Mouse (Mus musculus) urinary bladder, postnatal 36 days (tissue): ENCODE measurements around the gene Kdm5a.

Experiments
- DNase-seq, 2 experiments: peaks; one replicate each; pipeline ENCODE4 v3.0.0; 2022; ENCODE audit warnings: low spot score in 2 of 2, mixed read lengths in 1 of 2

Kdm5a gene

DNA sequence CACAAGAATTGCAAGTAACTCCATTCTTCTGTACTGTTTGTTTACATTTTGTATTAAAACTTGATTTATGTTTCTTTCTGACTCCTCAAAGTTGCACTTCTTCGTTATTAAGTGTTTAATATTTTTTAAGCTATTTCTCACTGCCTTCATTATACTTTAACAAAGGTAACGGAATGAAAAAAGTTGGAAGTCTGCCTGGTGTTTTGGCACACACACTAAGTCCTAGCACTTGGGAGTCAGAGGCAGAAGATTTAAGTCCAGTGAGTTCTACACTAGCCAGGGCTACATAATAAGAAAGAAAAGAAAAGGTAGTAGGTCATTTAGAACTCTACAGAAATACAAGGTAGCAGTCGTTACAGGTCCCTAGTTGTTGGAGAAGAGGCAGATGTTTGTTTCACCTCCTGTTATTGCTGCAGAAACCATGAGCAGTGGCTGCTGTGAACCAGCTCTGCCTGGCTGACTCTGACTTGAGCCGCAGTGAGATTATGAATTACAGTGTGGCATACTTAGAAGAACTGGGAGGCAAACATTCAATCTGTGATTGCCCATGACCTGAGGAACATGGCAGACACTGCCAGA is 78.3 kb downstream of the Kdm5a start:
- DNase-seq, result no peak

- DNase-seq, result no peak
Observed at GRCm38 (mm10) chr6:120443363-120444355, 79.7 kb downstream of the Kdm5a start.

- DNase-seq, result no peak
Observed at GRCm38 (mm10) chr6:120450208-120450607, 86.3 kb downstream of the Kdm5a start.

GRCm38 (mm10) chr6:120452384-120453102 is 88.6 kb downstream of the Kdm5a start:
- DNase-seq, result no peak

GRCm38 (mm10) chr6:120453103-120453445 is 89.2 kb downstream of the Kdm5a start:
- no peak for DNase-seq

DNA sequence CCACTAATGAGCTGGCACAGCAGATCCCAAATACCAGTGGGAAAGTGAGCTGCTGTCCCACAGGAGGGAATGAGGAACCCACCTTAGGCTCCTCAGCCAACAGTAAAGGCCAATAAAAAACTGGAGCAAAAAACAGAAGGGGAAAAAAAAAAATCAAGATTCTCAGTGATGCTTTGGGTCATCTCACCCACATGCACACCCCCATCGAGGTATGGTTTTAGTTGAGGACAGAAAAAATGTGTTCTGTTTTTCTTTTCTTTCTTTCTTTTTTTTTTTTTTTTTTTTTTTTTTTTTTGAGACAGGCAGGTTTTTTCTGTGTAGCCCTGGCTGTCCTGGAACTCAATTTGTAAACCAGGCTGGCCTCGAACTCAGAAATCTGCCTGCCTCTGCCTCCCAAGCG is 89.6 kb downstream of the Kdm5a start:
- no peak for DNase-seq

DNA sequence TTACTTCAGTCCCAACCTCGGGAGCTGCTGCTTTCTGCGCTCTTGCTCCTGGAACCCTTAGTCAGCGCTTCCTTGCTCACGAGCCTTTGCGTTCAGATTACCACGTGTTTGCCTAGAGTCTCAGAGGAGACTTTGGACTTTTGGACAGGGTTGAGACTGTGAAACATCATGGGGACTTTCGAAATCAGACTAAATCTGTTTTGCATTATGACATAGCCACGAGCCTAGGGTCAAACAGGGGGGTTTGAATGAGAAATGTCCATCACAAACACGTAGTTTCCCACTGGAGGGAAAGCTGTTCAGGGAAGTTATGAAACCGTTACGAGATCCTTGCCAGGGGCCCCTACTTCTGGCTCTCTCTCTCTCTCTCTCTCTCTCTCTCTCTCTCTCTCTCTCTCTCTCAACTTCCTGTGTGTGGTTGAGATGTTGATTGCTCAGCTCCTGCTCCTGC is 90.7 kb downstream of the Kdm5a start:
- DNase-seq, result peak in 1 of 2 experiments; percentile 21

DNA sequence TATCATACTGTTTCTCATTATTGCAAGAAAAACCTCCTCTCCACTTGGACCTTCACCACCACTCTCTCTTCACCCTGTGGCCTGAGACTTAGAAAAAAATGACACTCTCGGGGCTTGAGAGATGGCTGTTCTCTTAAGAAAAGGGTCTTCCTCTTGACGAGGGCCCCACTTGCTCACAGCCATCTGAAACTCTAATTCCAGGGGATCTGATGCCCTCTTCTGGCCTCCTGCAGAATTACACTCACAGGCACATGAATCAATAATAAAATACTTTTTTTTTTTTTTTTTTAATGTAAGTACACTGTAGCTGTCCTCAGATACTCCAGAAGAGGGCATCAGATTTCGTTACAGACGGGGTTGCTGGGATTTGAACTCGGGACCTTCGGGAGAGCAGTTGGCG is 93.2 kb downstream of the Kdm5a start:
- DNase-seq, result no peak

- DNase-seq, result no peak
Observed at GRCm38 (mm10) chr6:120457751-120458150, 93.8 kb downstream of the Kdm5a start.

- no peak for DNase-seq
Observed at GRCm38 (mm10) chr6:120461217-120461616, 97.3 kb downstream of the Kdm5a start.

GRCm38 (mm10) chr6:120462251-120462650 is 98.3 kb downstream of the Kdm5a start:
- no peak for DNase-seq

DNA sequence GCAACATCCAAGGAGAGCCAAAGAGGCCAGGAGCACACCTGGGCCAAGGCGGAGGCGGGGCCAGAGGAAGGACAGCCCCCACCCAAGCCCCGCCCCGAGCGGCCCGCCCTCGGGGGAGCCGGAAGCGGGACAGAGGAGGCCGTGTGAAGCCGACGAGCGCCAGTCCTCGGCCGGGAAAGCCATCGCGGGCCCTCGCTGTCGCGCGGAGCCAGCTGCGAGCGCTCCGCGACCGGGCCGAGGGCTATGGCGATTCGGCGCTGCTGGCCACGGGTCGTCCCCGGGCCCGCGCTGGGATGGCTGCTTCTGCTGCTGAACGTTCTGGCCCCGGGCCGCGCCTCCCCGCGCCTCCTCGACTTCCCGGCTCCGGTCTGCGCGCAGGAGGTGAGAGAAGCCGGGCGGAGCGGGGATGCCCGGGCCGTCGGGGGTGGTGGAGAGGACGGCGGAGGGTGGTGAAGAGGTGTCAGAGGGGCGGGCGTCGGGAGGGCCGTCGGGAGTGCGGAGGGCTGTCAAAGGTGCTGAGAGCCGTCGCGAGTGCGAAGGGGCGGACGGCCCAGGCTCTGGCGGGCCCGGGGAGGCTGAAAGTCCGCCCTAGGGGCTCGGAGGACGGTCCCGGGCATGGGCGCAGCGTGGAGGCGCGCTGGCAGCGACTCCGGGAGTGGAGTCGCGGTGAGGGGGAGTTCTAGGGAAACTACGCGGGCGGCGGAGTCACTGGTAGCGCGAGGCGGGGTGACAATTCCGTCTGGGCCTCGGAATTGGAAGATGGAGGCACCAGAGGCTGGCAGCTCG is 99.4 kb downstream of the Kdm5a start, which contains the start of gene Il17ra:
Il17ra (plus strand) TSS at position 162 of the 786 bp plus-strand sequence.
- peak; percentile 80 to 81 for DNase-seq

- DNase-seq, result no peak
Observed at GRCm38 (mm10) chr6:120463884-120464283, 100.0 kb downstream of the Kdm5a start.

DNA sequence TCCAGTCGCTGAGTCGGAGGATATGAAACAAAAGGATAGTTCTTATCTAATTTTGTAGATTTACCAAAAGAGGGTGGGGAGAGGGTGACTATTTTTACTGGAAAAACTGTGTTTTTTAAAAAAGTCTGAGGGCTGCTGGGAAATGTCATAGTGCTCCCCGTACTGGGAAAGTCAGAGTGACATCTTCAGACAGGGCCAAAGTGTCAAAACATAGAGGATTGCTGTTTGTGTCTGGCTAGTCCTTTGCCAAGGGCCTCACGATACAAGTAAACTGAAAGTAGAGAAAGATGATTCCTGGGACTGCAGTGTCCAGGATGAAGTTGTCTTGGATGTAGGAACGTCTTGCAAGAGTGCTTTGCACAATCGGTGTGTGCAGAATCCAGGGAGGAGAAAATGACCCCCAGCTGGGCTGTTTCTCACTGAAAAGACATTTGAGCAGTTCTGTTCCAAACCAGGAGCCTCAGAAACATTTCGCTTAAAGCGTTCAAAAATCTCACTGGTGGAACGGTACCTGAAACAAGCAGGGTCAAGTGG is 100.5 kb downstream of the Kdm5a start:
- no peak for DNase-seq

GRCm38 (mm10) chr6:120465393-120465792 is 101.5 kb downstream of the Kdm5a start:
- no peak for DNase-seq

DNA sequence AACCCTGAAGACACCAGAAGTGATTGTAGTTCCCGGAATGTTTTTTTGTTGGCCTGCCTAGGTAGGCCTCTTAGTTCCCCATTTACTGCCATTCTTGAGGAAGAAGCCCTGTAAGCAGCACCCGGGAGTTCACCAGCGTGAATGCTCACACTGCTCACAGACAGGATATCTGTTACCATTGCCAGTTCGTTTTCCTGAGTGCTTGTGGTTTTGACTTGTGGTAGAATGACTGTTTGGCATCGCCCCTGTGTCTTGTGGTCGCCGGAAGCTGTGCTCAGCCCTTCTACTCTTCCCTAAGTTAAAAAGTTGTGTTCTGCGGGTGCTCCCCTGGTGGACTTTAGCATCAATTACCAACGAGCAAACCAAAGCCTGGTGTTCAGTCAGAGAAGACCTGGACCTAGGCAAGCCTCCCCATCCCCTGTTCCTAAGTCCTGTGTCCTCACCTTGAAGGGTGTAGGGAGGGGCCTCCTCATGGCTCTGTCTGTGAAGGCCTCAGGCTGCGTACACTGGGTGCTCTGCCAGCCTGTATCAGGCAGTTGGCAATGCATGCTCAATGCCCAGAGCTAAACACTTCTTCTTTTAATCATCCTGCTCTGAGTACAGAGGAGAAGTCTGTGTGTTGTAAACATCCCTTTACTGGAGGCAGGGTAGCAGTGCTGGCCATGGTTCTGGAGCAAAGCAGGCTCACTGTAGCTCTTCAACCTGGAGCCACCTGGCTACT is 102.8 kb downstream of the Kdm5a start:
- no peak for DNase-seq

DNA sequence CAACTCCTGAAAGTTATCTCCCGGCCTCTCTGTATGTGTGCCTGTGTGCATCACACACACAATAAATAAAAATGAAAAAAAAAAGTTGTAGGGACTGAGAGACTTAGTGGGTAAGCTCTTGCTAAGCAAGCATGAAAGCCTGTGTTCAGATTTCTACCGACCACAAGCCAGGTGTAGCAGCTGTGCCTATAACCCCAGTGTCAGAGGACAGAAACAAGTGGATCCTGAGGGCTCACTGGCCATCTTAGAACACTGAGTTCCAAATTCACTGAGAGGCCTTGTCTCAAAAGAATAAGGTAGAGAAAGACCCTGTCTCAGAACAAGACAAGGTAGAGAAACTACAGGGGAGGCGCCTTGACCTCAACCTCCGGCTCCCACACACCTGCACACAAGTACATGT is 104.3 kb downstream of the Kdm5a start:
- DNase-seq, result no peak

- no peak for DNase-seq
Observed at GRCm38 (mm10) chr6:120469268-120469667, 105.3 kb downstream of the Kdm5a start.

GRCm38 (mm10) chr6:120469770-120470169 is 105.8 kb downstream of the Kdm5a start:
- no peak for DNase-seq

- no peak for DNase-seq
Observed at GRCm38 (mm10) chr6:120470666-120471065, 106.7 kb downstream of the Kdm5a start.
